Mouse (Mus musculus) gastrocnemius, adult 2 months (tissue): Measurements from ENCODE around the gene Dlg5. TPM values are rescaled to one million over a fixed set of nuclear protein-coding genes. Genes with fewer than 3 reads are reported as not detected.

Experiments used
- DNase-seq: peaks from one replicate; pipeline ENCODE4 v3.0.0; 2022
- H3K27ac ChIP-seq: fragments of 200-600 bp; 2 replicates; pipeline ENCODE4 v1.8.1; 2022; ENCODE audit warnings: mild to moderate bottlenecking
- H3K4me3 ChIP-seq: fragments of 200-600 bp; 2 replicates; pipeline ENCODE4 v1.8.1; 2022; ENCODE audit warnings: mild to moderate bottlenecking, moderate library complexity
- CTCF ChIP-seq: fragments of 200-600 bp; IDR thresholded peaks from 2 replicates; pipeline ENCODE4 v1.8.1; 2022; ENCODE audit warnings: antibody characterized with exemption, mild to moderate bottlenecking, moderate library complexity
- intact Hi-C: fragments of 180-260 bp; cut with DNase I; formaldehyde crosslinking; loops from one replicate; pipeline ENCODE4 v1.15.1; 2025
- total RNA-seq, 2 experiments: library from RNA; stranded (reverse); gene quantifications; 2 replicates each; pipeline ENCODE4 v1.2.3; 2021

The Dlg5 gene
- total RNA-seq, 2 experiments from 2014 or later: 5.5 to 7.8 TPM

- no peak overlapping the region for H3K27ac ChIP-seq
- H3K4me3 ChIP-seq: no peak overlapping the region
- no peak for TF ChIP-seq CTCF
- DNase-seq: no peak
- intact Hi-C loops: no loop called here
Measured at GRCm38 (mm10) chr14:24255956-24256355, 10.2 kb upstream of the Dlg5 start.

DNA sequence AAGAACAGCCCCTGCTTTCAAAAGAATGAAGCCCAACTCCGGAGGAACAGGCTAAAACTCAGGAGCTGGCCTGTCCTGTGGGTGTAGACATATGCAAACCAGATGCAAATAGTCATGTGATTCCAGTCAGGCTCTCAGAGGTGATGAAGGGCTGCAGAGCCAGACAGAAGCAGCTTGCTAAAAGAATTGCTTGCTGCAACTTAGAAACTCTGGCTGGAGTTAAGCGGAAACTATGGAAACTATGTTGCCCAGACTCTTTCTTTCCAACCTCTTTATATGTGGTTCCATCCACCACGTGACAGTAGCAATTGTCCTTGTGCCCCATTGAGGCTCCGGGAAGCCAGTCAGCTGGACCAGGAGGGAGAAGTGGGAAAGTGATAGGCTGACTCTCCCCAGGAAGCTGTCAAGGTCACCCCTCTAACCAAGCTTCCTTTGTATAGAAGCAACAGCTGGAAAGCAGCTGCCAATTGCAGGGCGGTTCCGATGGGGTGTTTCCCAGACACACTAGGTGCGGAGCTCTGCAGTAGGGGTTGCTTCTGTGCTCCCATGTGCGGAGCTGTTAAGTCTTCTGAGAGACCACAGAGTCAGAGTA is 8.0 kb upstream of the Dlg5 start:
- intact Hi-C loops: no loop called here
- H3K27ac ChIP-seq: no peak overlapping the region
- no peak for TF ChIP-seq CTCF
- no peak for DNase-seq
- H3K4me3 ChIP-seq: no peak overlapping the region

DNA sequence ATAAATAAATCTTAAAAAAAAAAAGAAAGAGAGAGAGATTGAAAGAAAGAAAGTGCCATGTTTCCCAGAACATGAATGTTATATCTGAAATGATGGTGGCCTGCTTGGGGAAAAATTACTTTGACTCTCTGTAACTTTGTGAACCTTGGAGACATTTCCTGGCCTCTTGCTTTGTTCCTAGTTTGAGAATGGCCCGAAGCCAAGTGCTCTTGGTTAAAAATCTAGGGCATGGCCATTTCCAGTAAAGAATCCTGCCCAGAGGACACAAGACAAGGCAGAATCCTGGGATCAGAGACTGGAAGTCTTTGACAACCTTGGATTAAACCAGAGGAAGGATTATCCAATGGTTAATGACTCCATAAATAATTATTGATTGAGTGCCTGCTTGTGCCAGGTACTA is 5.6 kb upstream of the Dlg5 start:
- Histone ChIP-seq H3K4me3 (no peak overlapping the region), H3K27ac (no peak overlapping the region)
- TF ChIP-seq CTCF: no peak
- no peak for DNase-seq
- intact Hi-C loops: no loop called here

DNA sequence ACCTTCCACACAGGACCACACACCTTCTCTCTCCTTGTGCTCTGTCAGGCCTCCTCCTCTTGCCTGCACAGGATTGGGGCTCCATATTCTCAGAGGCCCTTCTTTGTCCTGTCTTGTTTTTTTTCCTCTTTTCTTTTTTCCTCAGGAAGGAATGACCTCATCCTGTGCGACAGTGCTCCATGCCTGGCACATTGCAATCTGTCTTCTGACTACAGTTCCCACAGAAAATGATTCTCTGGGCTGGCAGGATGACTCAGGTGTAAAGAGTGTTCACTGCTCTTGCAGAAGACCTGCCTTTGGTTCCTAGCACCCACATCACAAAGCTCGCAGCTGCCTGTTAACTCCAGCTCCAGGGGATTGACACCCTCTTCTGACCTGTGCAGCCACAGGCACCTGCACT is 4.2 kb upstream of the Dlg5 start:
- Histone ChIP-seq H3K4me3 (no peak overlapping the region), H3K27ac (no peak overlapping the region)
- intact Hi-C loops: no loop called here
- TF ChIP-seq CTCF: no peak
- DNase-seq: no peak

DNA sequence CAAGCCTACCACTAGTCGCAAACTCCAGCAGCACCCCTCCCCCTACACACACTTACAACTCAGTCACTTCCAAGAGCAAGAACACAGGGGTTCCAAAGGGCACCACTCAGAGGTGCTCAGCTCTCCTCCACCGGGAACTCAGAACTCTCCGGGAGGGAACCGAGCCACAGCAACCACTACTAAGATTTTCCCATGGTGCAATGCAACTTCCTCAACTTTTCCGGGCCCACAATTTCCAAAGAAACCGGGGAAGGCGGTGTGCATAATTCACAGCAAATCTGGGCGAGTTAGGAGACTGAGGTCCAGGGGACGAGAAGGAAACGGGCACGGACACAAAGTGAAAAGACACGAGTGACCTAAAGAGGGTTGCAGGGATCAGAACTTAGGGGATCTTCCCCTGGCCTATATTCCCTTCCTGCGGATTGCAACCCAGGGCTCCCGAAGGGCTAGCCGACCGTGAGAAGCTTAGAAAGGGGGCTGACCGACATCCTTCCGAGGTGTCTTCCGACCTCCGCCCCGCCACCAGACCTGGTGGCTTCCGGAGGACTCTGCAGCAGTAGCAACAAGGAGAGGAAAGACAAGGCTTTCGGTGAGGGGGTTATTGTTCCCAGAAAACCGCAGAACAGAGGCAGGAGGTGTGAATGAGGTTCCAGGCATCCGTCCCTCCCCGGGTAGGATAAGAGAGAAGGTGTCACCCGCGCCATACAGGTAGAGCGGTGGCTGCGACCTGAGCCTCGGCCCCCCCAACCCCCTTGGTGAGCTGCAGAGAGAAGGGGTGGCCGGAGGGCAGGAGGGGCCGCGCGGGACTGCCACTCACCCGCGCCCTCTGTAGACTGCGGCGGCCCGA is 1.2 kb downstream of the Dlg5 start:
- DNase-seq: peak; percentile 37
- TF ChIP-seq CTCF: no peak
- Histone ChIP-seq H3K27ac (peak overlapping the region; percentile 85), H3K4me3 (peak overlapping the region; percentile 95)
- intact Hi-C loops: loop anchor here (5.0 kb wide), 1 partner anchor 47 kb away; no protein-coding TSS in a partner anchor

DNA sequence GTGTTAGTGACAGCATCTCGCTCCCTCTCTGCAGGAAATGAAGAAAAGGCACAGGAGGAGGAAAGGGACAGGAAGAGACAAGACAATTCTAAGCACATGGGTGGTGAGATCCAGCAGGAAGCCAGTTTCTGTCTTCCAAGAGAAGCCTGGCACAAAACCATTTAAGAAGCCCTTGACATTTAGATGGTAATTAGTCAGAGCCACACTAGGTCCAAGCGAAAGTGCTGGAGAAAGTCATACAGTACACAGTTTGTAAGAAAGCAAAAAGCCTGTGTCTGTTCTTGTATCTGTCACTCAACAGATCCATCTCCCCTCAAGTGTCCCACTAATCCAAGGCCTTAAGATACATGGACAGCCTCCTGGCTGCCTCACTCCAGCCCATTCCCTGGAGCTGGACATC is 3.7 kb downstream of the Dlg5 start:
- no peak for DNase-seq
- no peak overlapping the region for H3K27ac ChIP-seq
- no peak overlapping the region for H3K4me3 ChIP-seq
- no peak for TF ChIP-seq CTCF
- intact Hi-C loops: loop anchor here (5.0 kb wide), 1 partner anchor 45 kb away; no protein-coding TSS in a partner anchor

DNA sequence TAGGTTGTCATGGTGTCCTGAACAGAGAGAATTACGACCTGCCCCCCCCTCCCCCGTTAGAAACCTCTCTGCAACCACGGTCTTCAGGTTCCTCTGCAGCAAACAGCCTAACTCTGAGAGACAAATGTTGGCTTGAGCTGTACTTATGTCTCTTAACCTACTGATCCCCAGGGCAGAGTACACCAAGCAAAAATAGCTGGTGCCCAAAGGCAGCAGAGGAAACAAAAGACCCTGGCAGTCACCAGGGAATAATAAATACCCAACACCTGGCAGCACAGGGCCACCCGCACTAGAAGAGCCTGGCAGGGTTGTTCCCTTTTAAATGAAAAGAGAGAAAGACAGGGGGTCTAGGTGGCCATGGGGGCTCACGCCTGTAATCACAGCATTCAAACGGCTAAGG is 4.9 kb downstream of the Dlg5 start:
- H3K4me3 ChIP-seq: no peak overlapping the region
- no peak overlapping the region for H3K27ac ChIP-seq
- DNase-seq: no peak
- intact Hi-C loops: loop anchor here (5.0 kb wide), 1 partner anchor 44 kb away; no protein-coding TSS in a partner anchor
- no peak for TF ChIP-seq CTCF

DNA sequence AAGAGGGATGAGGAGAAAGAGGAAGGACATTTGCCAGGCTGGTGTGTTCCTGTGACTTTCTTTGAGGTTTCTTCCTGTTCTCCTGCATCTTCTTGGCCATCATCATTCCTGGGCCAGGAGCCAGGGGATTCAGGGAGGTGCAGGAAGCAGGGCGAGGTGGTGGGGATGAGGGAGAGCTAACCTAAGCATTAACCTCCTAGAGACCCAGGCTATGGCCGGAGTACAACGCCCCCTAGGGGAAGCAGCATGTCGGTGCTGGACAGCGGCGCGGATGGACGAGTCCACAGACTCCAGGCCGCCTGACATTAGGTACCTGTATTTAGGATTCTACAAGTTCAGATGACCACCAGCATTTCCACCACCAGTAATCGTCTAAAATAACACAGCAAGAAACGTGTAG is 6.1 kb downstream of the Dlg5 start:
- Histone ChIP-seq H3K4me3 (no peak overlapping the region), H3K27ac (no peak overlapping the region)
- intact Hi-C loops: loop anchor here (5.0 kb wide), 1 partner anchor 42 kb away; no protein-coding TSS in a partner anchor
- TF ChIP-seq CTCF: peak; percentile 23; the same call in 1 of the 2 replicates
- DNase-seq: no peak

DNA sequence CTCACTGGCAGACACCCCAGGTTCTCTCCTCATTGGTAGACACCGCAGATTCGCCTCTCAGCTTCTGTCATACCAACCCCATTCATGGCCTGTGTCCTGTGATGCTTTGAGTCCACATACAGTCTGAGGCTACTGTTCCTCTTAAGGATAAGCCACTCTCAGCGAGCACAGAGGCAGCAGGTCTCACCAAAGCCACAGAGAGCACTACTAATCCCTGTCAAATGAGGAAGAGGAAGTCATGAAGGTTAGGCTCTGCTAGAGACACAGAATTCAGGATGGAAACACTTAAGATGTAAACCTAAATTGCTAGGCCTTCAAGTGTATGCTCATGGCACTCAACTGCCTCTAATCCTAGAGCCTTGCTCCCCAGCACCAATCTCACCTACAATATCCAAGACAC is 9.8 kb downstream of the Dlg5 start:
- no peak overlapping the region for H3K4me3 ChIP-seq
- intact Hi-C loops: no loop called here
- DNase-seq: no peak
- TF ChIP-seq CTCF: no peak
- no peak overlapping the region for H3K27ac ChIP-seq

DNA sequence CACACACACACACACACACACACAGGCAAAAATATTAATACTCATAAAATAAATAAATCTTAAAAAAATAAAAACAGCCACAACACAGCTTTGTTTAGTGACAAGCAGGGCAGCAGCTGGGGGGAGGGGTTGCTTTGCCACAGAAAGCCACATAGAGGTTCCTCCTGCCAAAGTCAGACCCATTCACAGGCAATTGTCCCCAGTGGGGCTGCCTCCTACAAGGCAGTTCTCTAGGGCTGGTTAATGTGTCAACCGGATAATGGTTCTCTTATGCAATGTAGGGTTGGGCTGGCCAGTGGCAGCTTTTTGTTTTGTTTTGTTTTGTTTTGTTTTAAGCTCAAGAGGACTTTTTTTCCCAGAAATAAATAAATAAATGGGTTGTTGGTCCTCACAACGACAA is 11.3 kb downstream of the Dlg5 start:
- H3K27ac ChIP-seq: no peak overlapping the region
- TF ChIP-seq CTCF: no peak
- intact Hi-C loops: no loop called here
- H3K4me3 ChIP-seq: no peak overlapping the region
- no peak for DNase-seq

GRCm38 (mm10) chr14:24232641-24233633 is 12.8 kb downstream of the Dlg5 start:
- no peak for TF ChIP-seq CTCF

GRCm38 (mm10) chr14:24228549-24228948 is 17.2 kb downstream of the Dlg5 start:
- TF ChIP-seq CTCF: no peak
- no peak overlapping the region for H3K4me3 ChIP-seq
- intact Hi-C loops: no loop called here
- DNase-seq: no peak
- H3K27ac ChIP-seq: no peak overlapping the region

More at GRCm38 (mm10) chr14:24232641-24233633, 12.8 kb downstream of the Dlg5 start:
- intact Hi-C loops: no loop called here
- Histone ChIP-seq H3K4me3 (no peak overlapping the region), H3K27ac (peak overlapping the region; percentile 87)
- peak; percentile 71 for DNase-seq

GRCm38 (mm10) chr14:24227015-24227414 is 18.7 kb downstream of the Dlg5 start:
- TF ChIP-seq CTCF: no peak
- Histone ChIP-seq H3K27ac (no peak overlapping the region; the same call in 1 of the 2 replicates), H3K4me3 (no peak overlapping the region)
- intact Hi-C loops: no loop called here
- no peak for DNase-seq
